Mouse (Mus musculus): ENCODE data around the gene Gm8369.
"Not testable (repeated sequence)": the region's sequence is repeated elsewhere in the genome, so short reads cannot be mapped to it uniquely, and the experiment has no call there.

Gene Gm8369

GRCm38 (mm10) chr19:11485746-11486145 lies at the start of gene Gm8369:
Gm8369 (plus strand) TSS chr19:11485938.
- peak; percentile 89 for DNase-seq (ENCODE audit: low read depth)

- DNase-seq (ENCODE audit: low read depth) = peak; percentile 79
These were observed 42.4 kb upstream of the Gm8369 start, which contains the start of gene Ms4a4b for GRCm38 (mm10) chr19:11443338-11443737. Ms4a4b (plus strand) TSS chr19:11443553.

GRCm38 (mm10) chr19:11443964-11444363 lies 41.8 kb upstream of the Gm8369 start:
- peak; percentile 56 for DNase-seq (ENCODE audit: low read depth)

GRCm38 (mm10) chr19:11447238-11447637 lies 38.5 kb upstream of the Gm8369 start:
- DNase-seq (ENCODE audit: low read depth) = peak; percentile 59

GRCm38 (mm10) chr19:11459041-11459440 lies 26.7 kb upstream of the Gm8369 start:
- DNase-seq (ENCODE audit: low read depth) = not testable (repeated sequence)

- peak; percentile 28 for DNase-seq (ENCODE audit: low read depth)
These were observed 20.9 kb upstream of the Gm8369 start for GRCm38 (mm10) chr19:11464795-11465194.

GRCm38 (mm10) chr19:11466471-11466870 lies 19.3 kb upstream of the Gm8369 start:
- no peak for DNase-seq (ENCODE audit: low read depth)

GRCm38 (mm10) chr19:11468361-11468760 lies 17.4 kb upstream of the Gm8369 start:
- DNase-seq (ENCODE audit: low read depth) = not testable (repeated sequence)

GRCm38 (mm10) chr19:11469215-11469614 lies 16.5 kb upstream of the Gm8369 start, which contains the start of gene Ms4a6c:
Ms4a6c (plus strand) TSS chr19:11469366.
- DNase-seq (ENCODE audit: low read depth) = peak; percentile 50

- DNase-seq (ENCODE audit: low read depth) = peak; percentile 61
These were observed 6.0 kb upstream of the Gm8369 start for GRCm38 (mm10) chr19:11479714-11480113.

GRCm38 (mm10) chr19:11482684-11483083 lies 3.1 kb upstream of the Gm8369 start:
- DNase-seq (ENCODE audit: low read depth) = no peak

GRCm38 (mm10) chr19:11483941-11484340 lies 1.8 kb upstream of the Gm8369 start:
- peak; percentile 73 for DNase-seq (ENCODE audit: low read depth)

GRCm38 (mm10) chr19:11484388-11484787 lies 1.4 kb upstream of the Gm8369 start:
- peak; percentile 84 for DNase-seq (ENCODE audit: low read depth)

- DNase-seq (ENCODE audit: low read depth) = no peak
These were observed 472 bp upstream of the Gm8369 start for GRCm38 (mm10) chr19:11485266-11485665.

- DNase-seq (ENCODE audit: low read depth) = peak; percentile 68
These were observed 861 bp downstream of the Gm8369 start for GRCm38 (mm10) chr19:11486599-11486998.

- peak; percentile 72 for DNase-seq (ENCODE audit: low read depth)
These were observed 5.9 kb downstream of the Gm8369 start for GRCm38 (mm10) chr19:11491406-11492189.

GRCm38 (mm10) chr19:11492671-11493070 lies 6.9 kb downstream of the Gm8369 start:
- DNase-seq (ENCODE audit: low read depth) = peak; percentile 29

GRCm38 (mm10) chr19:11494519-11494918 lies 8.8 kb downstream of the Gm8369 start:
- DNase-seq (ENCODE audit: low read depth) = peak; percentile 68

GRCm38 (mm10) chr19:11496361-11496760 lies 10.6 kb downstream of the Gm8369 start:
- DNase-seq (ENCODE audit: low read depth) = peak; percentile 55

- DNase-seq (ENCODE audit: low read depth) = peak; percentile 61
These were observed 11.6 kb downstream of the Gm8369 start for GRCm38 (mm10) chr19:11497300-11497699.

- peak; percentile 61 for DNase-seq (ENCODE audit: low read depth)
These were observed 15.1 kb downstream of the Gm8369 start for GRCm38 (mm10) chr19:11500796-11501195.

- DNase-seq (ENCODE audit: low read depth) = peak; percentile 60
These were observed 15.6 kb downstream of the Gm8369 start for GRCm38 (mm10) chr19:11501326-11501725.

- peak; percentile 73 for DNase-seq (ENCODE audit: low read depth)
These were observed 19.1 kb downstream of the Gm8369 start for GRCm38 (mm10) chr19:11504857-11505256.

- peak; percentile 71 for DNase-seq (ENCODE audit: low read depth)
These were observed 27.7 kb downstream of the Gm8369 start for GRCm38 (mm10) chr19:11513458-11513857.

Measured in naive thymus-derived CD4-positive, alpha-beta T cell, adult 2 months (primary cell).